Mouse (Mus musculus) embryonic fibroblast, embryonic 13.5 days (primary cell): Measurements from ENCODE around the gene Cpne6. TPM values are rescaled to one million over a fixed set of nuclear protein-coding genes. Genes with fewer than 3 reads are reported as not detected.

ENCODE experiments used
- H3K27ac ChIP-seq: 2 replicates; pipeline ENCODE4 v1.5.1; 2012; ENCODE audit warnings: low read length, control low read depth, inconsistent platforms; ENCODE audit not compliant: insufficient read depth
- H3K4me1 ChIP-seq: 2 replicates; pipeline ENCODE4 v1.6.1; 2011; ENCODE audit warnings: low read length; ENCODE audit not compliant: control insufficient read depth, insufficient read depth
- H3K4me3 ChIP-seq: 2 replicates; pipeline ENCODE4 v1.5.1; 2011; ENCODE audit warnings: mild to moderate bottlenecking, control low read depth, low read length; ENCODE audit not compliant: insufficient read depth
- CTCF ChIP-seq: IDR thresholded peaks from 2 replicates; pipeline ENCODE4 v1.5.1; 2011; ENCODE audit warnings: mild to moderate bottlenecking, control low read depth, low read length, moderate library complexity, borderline replicate concordance; ENCODE audit not compliant: insufficient read depth
- POLR2A ChIP-seq: IDR thresholded peaks from 2 replicates; pipeline ENCODE4 v1.6.1; 2011; ENCODE audit warnings: low read depth, mild to moderate bottlenecking, control low read depth, low read length, moderate library complexity
- polyA plus RNA-seq: library from polyadenylated mRNA; stranded (reverse); fragments of >200 nt; gene quantifications from 2 replicates; pipeline ENCODE4 v1.2.4, GENCODE M21; 2011; ENCODE audit warnings: low read depth; ENCODE audit not compliant: missing spikeins, insufficient read length

The Cpne6 gene
- polyA plus RNA-seq = not detected in 2 replicates

DNA sequence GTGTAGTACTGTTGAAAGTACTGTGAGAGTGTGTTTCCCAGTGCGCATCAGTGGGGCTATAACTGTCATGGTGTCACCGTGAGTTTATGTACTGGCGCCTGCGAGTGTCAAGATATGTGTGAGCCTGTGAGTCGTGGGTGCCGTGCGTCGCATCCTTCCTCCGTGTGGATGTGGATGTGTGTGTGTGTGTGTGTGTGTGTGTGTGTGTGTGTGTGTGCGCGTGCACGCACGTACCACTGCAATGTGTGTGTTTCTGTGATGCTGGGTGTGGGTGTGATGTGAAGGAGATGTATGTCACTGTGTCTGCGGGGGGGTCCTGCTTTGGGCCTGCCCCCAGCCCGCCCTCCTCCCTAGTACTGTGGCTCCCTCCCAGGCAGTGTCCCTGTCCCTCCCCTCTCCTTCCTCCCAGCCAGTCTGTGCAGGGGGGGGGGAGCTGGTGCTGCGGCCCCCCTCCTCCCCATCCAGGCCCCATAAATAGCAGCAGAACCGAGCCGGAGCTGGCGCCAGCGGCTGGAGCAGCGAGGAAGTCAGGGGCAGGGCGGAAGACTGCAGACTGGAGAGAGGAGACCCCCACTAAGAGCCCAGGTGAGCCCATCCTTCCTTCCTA is at the start of gene Cpne6:
TSS of gene Cpne6 (plus strand) at position 321 of the 607 bp plus-strand sequence.
- H3K27ac ChIP-seq = no peak within 1 kb of the TSS
- TF ChIP-seq POLR2A = no peak
- no peak for TF ChIP-seq CTCF
- H3K4me1 ChIP-seq = no peaks in the 10 kb centered on the region
- H3K4me3 ChIP-seq = no peak within 1 kb of the TSS

DNA sequence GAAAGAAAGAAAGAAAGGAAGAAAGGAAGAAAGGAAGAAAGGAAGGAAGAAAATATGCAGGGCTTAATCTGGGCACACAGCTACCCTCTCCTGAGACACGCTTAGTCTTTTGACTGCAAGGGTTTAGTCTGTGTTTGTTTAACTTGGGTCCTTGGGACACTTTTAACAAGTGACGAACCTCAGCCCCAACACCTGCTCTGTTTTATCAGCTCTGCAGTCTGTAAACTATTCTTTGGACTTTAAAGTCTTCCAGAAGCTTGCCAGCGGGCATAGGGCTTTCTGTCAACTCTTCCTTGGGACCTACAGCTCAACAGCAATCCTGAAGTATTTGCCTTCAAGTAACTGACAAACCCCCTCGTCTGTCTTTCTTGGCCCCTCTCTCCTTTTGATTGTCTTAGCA is 48.5 kb upstream of the Cpne6 start:
- Histone ChIP-seq H3K27ac (no peak overlapping the region), H3K4me3 (no peak overlapping the region), H3K4me1 (no peaks in the 10 kb centered on the region)
- TF ChIP-seq CTCF (no peak), POLR2A (no peak)

DNA sequence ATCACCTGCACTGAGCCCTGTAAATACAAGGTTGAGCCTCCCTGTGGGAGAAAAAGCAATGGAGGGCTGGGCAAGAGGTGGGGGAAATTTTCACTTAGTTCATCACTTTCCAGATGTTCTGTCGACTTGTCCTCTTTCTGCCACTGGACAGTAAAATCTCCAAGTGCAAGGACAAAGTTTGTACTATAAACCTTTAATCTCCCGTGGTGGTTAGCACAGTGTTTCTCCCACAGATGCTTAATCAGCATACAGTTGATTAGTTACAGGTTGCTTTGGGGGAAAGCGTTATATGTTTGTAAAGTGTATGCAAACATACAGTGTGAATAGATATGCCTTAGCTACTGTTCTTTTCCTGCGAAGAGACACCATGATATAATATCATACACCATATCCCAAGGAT is 43.8 kb upstream of the Cpne6 start:
- Histone ChIP-seq H3K4me3 (no peak overlapping the region), H3K27ac (no peak overlapping the region), H3K4me1 (no peaks in the 10 kb centered on the region)
- TF ChIP-seq CTCF (no peak), POLR2A (no peak)

DNA sequence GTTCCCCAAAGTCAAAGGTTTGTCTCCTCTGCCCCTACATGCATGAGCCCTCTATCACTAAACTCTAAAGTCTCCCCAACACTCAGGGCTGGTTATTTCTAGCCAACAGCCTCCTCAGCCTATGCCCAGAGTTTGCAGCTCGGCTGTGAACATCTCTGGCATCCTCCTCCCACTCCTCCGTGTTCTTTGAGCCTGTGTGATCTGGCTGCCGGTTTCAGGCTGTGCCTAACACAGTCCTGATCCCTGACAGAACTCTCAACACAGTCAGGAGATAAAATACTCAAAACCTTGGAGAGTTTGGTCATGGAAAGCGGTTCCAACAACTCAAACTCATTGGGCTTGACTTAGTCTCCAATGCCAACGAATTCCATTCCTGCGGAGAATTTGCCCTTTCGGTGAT is 43.1 kb upstream of the Cpne6 start:
- H3K4me1 ChIP-seq = no peaks in the 10 kb centered on the region
- TF ChIP-seq CTCF (no peak), POLR2A (no peak)
- H3K4me3 ChIP-seq = no peak overlapping the region
- H3K27ac ChIP-seq = no peak overlapping the region

DNA sequence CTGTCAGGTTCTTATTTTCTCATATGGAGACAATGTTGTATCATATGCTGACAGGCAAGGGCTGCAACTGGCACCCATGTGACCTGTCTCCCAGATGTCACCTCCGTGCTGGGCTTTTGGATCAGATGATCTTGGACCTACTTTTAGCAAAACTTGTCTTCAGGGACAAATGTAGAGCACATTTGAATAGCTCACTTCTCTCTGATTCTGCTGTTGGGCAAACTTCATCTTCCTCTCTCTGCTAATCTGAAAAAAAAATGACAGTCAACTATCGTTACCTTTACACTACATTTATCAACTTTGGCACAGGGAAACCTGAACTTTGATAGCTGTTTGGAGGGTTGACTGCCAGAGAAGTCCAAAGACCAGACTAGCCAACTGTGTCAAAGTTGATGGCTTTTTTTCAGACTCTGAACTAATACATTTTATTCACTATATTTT is 41.9 kb upstream of the Cpne6 start:
- Histone ChIP-seq H3K27ac (no peak overlapping the region), H3K4me1 (no peaks in the 10 kb centered on the region), H3K4me3 (no peak overlapping the region)
- no peak for TF ChIP-seq CTCF

DNA sequence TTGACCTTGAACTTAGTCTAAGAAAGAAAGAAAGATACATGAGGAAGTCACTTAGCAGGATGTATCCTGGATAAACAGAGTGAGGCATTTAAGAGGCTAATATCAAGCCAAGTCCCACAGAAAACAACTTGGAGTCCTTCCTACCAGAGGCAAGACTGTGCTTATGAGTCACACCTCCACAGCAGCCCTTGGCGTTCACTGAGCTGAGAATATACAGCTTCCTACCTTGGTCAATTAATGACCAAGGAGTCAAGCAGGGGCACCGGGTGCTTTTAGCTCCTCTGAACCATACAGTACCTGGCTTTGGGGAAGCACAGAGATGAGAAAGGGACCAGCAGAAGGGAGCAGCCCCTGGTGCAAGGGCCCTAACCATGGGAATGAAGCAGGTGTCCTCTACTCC is 41.2 kb upstream of the Cpne6 start:
- no peaks in the 10 kb centered on the region for H3K4me1 ChIP-seq
- TF ChIP-seq POLR2A = no peak
- no peak for TF ChIP-seq CTCF
- H3K27ac ChIP-seq = no peak overlapping the region

DNA sequence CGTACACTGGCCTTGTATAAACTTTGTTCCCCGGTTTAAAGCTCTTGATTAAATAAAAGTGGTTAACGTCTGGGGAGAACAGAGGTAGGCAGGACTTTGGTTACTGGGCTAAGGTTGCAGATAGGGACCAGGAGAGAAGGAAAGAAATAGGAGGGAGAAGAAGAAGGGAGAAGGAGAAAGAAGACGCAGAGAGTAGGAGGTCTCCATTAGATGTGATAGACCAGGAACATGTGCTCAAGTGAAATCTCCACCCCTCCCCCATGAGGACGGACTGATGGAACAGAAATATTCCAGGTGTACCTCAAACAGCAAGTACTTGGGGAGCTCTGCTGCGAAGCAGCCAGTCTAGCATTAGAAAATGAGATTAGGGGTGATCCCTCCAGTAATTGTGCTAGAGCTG is 40.4 kb upstream of the Cpne6 start:
- Histone ChIP-seq H3K4me1 (no peaks in the 10 kb centered on the region), H3K4me3 (no peak overlapping the region), H3K27ac (no peak overlapping the region)
- TF ChIP-seq CTCF (no peak), POLR2A (no peak)

More for the DNA sequence above, 41.2 kb upstream of the Cpne6 start:
- H3K4me3 ChIP-seq = no peak overlapping the region

DNA sequence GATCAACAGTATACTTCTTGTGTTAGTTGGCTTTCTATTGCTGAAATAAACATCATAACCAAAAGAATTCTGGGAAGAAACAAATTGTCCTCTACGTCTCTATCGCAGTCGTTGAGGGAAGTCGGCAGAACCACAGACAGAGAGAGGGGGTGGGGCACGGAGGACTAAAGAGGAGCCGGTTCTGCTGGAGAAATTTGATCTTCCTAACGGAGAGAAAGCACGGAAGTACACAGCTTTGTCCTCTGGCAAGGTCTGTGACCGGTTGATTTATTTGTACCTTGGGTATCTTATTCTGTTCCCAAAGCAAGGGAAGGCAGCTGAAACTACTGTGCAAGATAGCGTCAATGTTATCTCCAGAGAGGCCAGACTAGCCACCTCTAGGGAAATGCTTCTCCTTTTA is 39.4 kb upstream of the Cpne6 start:
- Histone ChIP-seq H3K4me1 (no peaks in the 10 kb centered on the region), H3K4me3 (no peak overlapping the region), H3K27ac (no peak overlapping the region)
- TF ChIP-seq POLR2A (no peak), CTCF (no peak)

DNA sequence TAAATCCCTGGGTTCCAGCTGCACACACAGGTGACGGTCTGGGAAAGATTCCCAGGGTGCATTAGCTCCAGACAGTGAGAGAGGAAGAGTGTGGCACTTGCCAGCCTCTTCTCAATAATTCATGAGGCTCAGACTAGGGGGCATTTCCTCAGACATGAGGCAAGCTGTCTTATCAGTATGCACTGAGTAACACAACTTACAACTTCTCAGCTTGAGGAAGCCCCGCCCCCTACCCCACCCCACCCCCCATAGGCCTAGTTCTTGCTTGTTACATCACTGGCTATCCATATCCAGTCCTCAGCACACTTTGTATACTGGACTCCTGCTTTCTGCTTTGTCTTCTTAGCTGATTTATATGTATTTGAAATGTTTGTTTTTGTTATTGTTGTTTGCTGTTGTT is 34.6 kb upstream of the Cpne6 start:
- no peak overlapping the region for H3K27ac ChIP-seq
- no peak overlapping the region for H3K4me3 ChIP-seq
- TF ChIP-seq POLR2A = no peak
- no peak for TF ChIP-seq CTCF
- H3K4me1 ChIP-seq = peaks cover 5% of the 10 kb centered on the region

DNA sequence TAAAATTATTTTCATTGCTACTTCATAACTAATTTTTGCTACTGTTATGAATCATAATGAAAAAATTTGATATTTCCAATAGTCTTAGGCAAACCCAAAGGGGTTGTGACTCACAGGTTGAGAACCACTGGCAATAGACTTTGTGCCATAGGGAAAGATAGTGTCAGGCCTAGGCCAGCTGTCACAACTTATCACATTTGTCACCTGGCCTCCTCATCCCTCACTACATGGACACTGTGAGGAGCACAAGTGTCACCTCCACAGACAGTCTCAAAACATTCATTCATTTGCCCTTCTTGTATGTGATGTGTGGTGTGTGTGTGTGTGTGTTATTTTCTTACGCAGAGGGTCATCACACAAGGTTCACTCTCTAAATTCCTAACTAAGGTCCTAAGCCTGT is 32.8 kb upstream of the Cpne6 start:
- TF ChIP-seq POLR2A (no peak), CTCF (no peak)
- Histone ChIP-seq H3K4me3 (no peak overlapping the region), H3K4me1 (peaks cover 5% of the 10 kb centered on the region), H3K27ac (no peak overlapping the region)
